Mouse (Mus musculus): ENCODE data around the gene Kctd21.

Kctd21 gene

GRCm38 (mm10) chr7:97324342-97324741, 7.8 kb upstream of the Kctd21 start:
- no peak for DNase-seq

DNA sequence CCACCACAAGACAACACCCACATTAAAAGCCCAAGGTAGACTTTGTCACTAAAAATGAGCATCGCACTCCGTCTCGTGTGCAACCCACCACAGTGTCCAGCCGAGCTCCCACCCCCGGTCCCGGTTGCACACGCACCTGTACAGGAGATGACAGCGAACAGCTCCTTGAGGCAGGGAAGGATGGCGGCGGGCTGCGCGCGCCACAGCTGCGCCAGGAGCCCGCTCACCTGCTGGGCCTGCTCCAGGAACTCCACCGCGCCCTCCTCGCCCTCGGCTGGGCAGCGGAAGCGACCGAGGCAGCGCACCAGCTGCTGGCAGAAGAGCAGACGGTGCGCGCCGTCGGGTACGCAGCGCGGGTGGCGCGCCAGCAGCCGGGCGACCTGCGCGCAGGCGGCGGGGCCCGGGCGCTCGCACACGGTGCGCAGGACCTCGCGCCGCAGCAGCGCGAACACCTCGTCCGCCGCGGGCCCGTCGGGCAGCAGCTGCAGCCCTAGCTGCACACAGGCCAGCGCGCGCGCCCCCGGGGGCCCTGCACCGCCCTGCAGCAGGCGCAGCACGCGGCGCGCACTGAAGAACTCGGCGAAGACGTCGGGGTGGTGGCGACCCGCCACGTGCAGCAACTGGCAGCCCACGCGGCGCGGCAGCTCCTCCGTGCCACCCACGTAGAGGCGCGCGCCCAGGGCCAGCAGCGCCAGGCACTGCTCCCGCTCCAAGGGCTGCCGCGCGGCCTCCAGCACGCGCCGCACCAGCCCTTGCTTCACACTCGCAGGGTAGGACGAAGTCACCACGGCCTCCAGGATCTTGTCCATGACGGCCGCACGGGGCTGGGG, 6.8 kb upstream of the Kctd21 start:
- peak; percentile 57 for DNase-seq

DNA sequence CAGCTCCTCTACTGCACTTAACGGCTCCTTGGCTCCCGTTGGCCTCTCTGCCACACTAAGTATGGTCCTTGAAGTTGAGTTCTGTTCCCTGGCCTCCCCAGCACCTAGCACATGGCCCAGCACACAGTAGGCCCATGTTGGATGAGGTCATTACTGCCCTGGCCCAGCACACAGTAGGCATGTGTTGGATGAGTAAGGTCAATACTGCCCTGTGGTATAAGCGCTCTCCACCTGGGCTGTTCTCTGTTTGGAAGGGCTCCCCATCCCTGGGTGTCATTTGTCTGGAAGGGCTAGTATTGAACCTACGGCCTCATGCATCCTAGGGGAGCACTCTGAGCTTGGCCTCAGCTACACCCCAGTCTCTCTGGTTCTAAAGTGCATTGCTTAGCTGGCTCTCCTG, 4.8 kb upstream of the Kctd21 start:
- DNase-seq = no peak

- no peak for DNase-seq
Measured at GRCm38 (mm10) chr7:97328891-97329588, 3.1 kb upstream of the Kctd21 start.

GRCm38 (mm10) chr7:97329676-97330075, 2.5 kb upstream of the Kctd21 start:
- DNase-seq = no peak

- DNase-seq = no peak
Measured at GRCm38 (mm10) chr7:97330931-97331645, 1.0 kb upstream of the Kctd21 start.

DNA sequence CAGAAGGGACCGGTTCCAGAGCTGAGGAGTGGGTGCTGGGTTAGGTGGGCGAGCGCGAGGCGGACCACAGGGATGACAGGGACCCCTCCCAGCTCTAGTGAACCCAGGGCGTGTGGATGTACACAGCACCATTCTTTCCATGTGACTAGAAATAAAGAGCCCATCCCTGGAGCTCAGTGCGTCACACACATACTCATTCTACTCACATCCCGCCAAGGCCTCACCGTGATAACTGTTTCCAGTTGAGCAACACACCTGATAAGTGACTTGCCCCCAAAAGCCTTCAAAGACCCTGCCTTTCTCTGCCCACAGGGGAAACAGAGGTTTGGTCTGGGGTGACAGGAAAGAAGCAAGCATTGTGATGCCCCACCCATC, 527 bp downstream of the Kctd21 start:
- DNase-seq = no peak

- no peak for DNase-seq
Measured at GRCm38 (mm10) chr7:97333113-97333898, 1.2 kb downstream of the Kctd21 start.

DNA sequence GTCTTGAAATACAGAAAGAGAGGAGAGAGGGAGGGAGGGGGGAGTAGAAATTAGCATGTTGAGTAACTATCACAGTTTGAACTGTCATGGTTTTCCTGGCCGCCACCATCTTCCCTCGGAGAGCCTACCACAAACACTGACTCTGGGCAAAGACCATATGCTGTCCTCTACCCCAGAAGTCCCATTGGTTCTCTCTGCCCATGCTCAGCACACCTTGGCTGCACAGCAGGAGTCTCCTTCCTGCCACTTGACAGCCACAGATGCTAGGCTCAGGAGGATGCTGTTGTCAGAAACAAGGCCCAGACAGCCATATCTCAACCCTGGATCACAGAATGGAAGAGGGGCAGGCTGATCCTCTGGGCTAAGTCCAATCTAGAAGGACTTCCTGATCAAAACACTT, 2.3 kb downstream of the Kctd21 start:
- no peak for DNase-seq

GRCm38 (mm10) chr7:97336678-97337077, 4.6 kb downstream of the Kctd21 start:
- DNase-seq = no peak

GRCm38 (mm10) chr7:97338593-97338992, 6.5 kb downstream of the Kctd21 start:
- no peak for DNase-seq

- DNase-seq = no peak
Measured at GRCm38 (mm10) chr7:97339623-97340022, 7.5 kb downstream of the Kctd21 start.

GRCm38 (mm10) chr7:97340907-97341849, 9.1 kb downstream of the Kctd21 start:
- no peak for DNase-seq

DNA sequence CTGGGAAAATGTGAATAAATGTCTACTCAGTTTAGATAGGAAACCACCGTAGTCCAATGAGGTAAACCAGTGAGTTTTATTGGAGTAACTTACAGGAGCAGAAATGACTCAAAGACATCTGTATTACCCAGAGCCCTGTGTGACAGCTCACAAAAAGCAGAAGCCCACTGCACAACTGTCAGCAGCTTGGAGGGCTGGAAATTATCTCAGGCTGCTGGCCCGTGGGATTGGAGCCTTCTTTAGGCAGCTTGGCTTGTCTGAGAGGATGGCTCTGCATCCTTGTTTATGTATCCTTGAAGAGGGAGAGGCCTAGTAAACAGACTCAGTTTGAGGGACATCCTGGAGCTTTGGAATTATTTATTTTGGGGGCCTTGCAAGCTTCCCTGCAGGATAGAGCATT, 10.8 kb downstream of the Kctd21 start:
- no peak for DNase-seq

DNA sequence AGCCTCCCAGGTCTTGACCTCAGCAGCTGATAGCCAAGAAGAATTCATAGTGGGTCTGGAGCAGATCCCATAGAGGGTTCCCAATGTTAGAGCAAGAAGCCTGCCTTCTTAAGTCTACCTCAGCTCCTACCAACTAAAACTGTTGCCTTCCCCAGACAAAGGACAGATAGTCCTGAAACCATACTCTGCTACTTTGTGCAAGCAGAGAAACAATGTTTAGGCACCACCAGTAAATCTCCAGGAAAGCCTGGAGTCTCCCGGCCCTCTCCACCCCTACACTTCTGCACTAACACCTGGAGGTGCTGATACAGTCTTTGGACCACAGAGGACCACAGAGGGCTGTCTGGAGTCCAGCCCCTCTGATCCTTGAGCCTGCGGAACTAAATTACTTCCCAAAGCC, 12.5 kb downstream of the Kctd21 start:
- DNase-seq = no peak

DNA sequence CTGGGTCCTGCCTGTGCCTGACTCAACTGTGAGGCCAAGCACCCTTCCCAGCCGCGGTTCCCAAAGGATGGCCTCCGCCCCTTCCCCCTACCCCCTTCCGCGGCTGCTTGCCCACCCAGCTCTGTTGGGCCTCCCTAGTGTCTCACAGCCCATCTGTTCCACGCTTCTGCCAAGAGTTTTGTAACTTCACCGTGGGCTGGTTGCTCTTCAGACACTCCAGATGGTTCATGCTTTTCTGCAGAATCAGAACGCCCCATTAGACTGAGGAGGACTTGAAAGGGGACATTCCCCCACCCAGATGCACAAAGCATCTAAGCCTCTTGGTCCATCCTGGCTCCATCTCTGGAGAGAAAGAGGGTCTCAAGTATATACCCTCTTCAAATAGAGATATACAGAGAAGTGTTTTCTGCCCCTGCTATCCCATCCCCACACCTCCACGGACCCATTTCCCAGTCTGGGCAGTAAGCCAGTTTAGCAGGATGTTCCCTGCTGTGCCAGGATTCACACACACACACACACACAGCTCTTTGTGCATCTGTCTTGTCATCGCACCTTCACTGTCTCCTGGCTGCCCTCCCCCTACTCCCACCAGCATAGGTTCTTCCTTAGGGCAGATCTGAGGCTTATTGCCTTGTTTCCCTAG, 13.2 kb downstream of the Kctd21 start:
- peak; percentile 85 for DNase-seq

DNA sequence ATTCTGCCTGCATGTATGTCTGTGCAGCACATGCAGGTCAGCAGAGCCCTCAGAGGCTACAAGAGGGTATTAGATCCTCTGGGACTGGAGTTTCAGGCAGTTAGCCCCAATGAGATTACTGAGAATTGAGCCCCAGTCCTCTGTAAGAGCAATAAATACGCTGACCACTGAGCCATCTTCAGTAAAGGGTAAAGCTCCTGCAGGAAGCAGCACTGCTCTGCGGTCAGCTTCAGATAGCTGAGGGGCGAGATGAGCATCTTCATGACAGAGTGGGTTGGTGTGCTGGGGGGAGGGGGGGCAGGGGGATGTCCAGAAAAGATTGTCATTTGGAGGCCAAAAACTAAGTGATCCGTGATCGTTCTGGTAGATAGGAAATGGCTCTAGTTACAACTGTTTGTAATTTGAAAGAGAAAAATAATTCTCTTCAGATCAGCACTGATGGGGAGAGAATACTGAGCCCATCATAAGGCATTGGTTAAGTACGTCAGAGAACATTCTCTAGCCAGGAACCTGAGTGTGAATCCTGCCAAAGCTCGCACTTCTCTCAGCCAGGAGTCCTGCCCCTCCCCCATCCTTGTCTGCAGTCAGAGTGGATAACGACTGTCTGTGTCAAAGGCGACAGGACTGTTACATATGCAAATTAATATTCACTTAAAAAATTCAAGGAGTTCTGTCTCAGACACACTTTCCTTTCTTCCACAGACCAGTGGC, 14.1 kb downstream of the Kctd21 start:
- DNase-seq = no peak

GRCm38 (mm10) chr7:97346822-97347166, 14.7 kb downstream of the Kctd21 start:
- no peak for DNase-seq

- no peak for DNase-seq
Measured at GRCm38 (mm10) chr7:97347464-97347863, 15.3 kb downstream of the Kctd21 start.

DNA sequence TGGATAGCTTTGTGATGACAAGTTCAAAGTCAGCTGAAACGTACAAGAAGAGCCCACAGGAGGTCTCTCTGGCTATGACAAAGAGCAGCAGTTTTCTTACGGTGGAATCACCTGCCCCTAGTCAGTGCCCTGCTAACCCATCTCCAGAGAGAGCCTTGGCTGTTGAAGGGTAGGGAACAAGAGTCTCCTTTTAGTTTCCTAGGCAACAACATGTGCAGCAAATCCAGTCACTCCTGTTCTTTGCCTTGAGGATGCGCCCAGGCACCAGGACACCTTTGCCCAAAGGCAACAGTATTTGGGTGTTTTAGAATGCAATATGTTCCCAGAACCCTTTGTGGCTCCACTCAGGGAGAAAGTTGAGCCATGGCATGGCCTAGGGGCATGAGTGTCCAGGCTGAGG, 16.2 kb downstream of the Kctd21 start:
- DNase-seq = no peak

GRCm38 (mm10) chr7:97348836-97349235, 16.7 kb downstream of the Kctd21 start:
- no peak for DNase-seq

Data from right cerebral cortex, postnatal 25 days (tissue).